Mouse (Mus musculus): Measurements from ENCODE around the gene Ptchd4. TPM values are rescaled to one million over a fixed set of nuclear protein-coding genes. Genes with fewer than 3 reads are reported as not detected.

The Ptchd4 gene
- total RNA-seq, 2 experiments from 2014 or later: 11.9 to 12.1 TPM

- no peak for DNase-seq (ENCODE audit: low spot score in 2 of 2)
- no peak for TF ChIP-seq CTCF (conservative IDR thresholded peaks at IDR 0.05)
- no peak overlapping the region for H3K27ac ChIP-seq
- H3K4me3 ChIP-seq: no peak overlapping the region
Measured at GRCm38 (mm10) chr17:42462726-42463125, 147.0 kb downstream of the Ptchd4 start.

DNA sequence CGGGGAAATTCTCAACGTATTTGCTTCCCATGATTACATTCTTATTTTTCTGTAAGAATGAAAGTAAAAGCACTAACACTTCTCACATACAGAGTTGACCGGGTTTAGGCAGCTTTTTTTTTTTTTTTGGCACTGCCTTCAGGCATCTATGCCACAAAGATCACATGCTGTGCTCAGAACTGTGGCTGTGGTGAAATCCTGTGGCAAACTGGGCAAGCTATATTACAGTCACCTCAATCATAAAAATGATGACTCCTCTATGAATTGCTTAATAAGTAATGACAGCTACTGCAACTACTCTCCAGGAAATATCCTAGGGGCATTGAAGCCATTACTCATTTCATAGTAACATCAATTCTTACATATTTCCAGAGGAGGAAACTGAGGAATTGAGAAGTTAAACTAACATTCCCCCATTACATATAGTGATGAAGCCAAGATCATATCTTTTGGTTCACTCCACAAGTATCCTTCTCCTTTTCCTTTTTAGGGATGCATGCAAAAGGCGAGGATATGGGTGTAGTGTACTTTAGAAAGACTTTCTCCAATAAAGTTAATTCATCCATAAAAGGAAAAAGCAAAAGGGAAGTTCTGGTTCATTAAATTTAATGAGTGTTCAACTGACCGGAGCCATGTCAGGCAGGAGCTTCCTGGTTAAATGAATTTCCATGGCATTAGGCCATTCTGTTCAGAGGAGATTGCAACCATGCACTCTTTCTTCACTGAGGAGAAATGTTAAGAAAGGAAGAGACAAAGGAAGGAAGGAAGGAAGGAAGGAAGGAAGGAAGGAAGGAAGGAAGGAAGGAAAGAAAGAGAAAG, 164.6 kb downstream of the Ptchd4 start:
- DNase-seq (ENCODE audit: low spot score in 2 of 2): no peak
- no peak for TF ChIP-seq CTCF (conservative IDR thresholded peaks at IDR 0.05)

DNA sequence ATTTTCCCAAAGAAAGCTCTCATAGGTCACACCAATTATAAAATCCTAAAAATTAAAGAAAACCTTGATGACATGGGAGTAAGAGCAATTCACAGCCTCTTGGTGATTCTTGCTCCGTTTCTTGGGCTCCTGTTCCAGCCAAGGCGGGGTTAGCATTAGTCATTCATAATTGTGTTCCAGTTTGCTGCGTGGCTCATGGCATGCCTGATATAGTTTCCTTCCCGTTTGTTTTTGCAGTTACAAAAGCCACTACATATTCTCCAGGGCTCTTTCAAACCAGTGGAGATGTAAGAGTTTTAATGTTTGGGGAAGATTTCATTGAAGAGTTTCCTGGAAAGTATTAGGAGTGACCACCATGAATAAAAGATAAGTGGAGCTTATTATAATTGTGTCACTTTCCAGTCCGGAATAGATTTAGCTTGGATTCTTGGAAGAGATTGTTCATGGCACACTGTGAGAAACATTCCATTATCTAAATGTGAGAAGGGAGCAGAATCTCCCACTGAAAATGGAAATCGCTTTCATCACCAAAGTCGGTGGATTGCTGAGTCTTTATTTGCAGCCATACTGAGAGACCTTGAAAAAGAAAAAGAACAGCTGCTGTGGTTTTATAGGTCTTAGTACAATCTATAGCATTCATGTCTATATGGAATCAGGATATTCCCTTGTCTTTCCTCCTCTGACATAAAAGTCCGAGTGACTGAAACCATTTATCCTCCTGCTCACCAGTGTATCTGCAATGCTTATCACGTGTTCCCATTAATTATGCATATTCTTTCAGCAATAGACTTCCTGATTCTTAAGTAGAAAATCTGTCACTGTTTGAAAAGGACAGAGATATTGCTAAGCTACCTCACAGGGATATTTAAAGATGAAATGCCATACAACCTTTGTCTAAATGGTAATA, 193.9 kb downstream of the Ptchd4 start:
- Histone ChIP-seq H3K4me3 (no peak overlapping the region), H3K27ac (no peak overlapping the region)
- DNase-seq (ENCODE audit: low spot score in 2 of 2): no peak
- TF ChIP-seq CTCF (conservative IDR thresholded peaks at IDR 0.05): no peak

More for the DNA sequence above, 164.6 kb downstream of the Ptchd4 start:
- no peak overlapping the region for H3K27ac ChIP-seq
- no peak overlapping the region for H3K4me3 ChIP-seq

DNA sequence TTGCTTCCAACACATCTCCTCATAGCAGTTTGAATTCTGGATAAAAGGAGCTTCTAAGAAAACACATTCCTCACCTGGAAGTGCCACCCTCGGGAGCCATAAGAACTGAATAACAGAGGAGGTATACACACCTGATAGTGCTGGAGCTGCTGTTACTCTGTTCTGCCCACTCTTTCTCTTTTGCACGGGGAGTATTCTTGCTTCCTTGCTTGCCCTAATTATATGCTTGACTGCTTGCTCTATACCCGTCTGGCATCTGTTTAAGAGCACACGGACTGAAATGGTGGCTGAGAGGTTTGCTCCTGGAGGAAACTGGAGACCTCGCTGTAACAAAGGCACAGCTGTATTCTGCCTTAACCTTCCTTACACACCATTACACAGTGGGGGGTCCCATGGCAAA, 214.4 kb downstream of the Ptchd4 start:
- no peak for DNase-seq (ENCODE audit: low spot score in 2 of 2)
- Histone ChIP-seq H3K4me3 (no peak overlapping the region), H3K27ac (no peak overlapping the region)
- TF ChIP-seq CTCF (conservative IDR thresholded peaks at IDR 0.05): no peak

GRCm38 (mm10) chr17:42549578-42549977, 233.8 kb downstream of the Ptchd4 start:
- TF ChIP-seq CTCF (conservative IDR thresholded peaks at IDR 0.05): no peak
- Histone ChIP-seq H3K4me3 (no peak overlapping the region), H3K27ac (no peak overlapping the region)
- DNase-seq (ENCODE audit: low spot score in 2 of 2): peak; percentile 34 to 41
